Mouse (Mus musculus) embryonic facial prominence, embryonic 11.5 days (tissue): ENCODE results near the gene Gtf2ird1. TPM values are rescaled to one million over a fixed set of nuclear protein-coding genes. Genes with fewer than 3 reads are reported as not detected.

Source experiments
- ATAC-seq: fragments of 200-750 bp; cut with Nextera tagmentation; replicated peaks from 2 replicates; pipeline ENCODE4 v1.8.0; 2017; ENCODE audit warnings: low read depth; ENCODE audit not compliant: insufficient number of reproducible peaks, low FRiP score, low TSS enrichment
- DNase-seq: peaks from one replicate; pipeline ENCODE4 v3.0.0-alpha.2; 2015; ENCODE audit warnings: low spot score
- H3K27ac ChIP-seq: fragments of 300-500 bp; sonication (generic); replicated peaks from 2 replicates; pipeline ENCODE4 v1.5.1; 2014; ENCODE audit warnings: mild to moderate bottlenecking, low read depth, low read length, control low read depth
- H3K27me3 ChIP-seq: fragments of 300-500 bp; sonication (generic); 2 replicates; pipeline ENCODE4 v1.6.1; 2014; ENCODE audit warnings: mild to moderate bottlenecking, low read length, moderate library complexity, mixed read lengths; ENCODE audit not compliant: control insufficient read depth, insufficient read depth
- H3K36me3 ChIP-seq: fragments of 300-500 bp; sonication (generic); replicated peaks from 2 replicates; pipeline ENCODE4 v1.6.1; 2014; ENCODE audit warnings: low read depth, mild to moderate bottlenecking, low read length, moderate library complexity, mixed read lengths; ENCODE audit not compliant: control insufficient read depth, insufficient read depth
- H3K4me1 ChIP-seq: fragments of 300-500 bp; sonication (generic); 2 replicates; pipeline ENCODE4 v1.6.1; 2014; ENCODE audit warnings: low read length, mixed read lengths; ENCODE audit not compliant: control insufficient read depth, insufficient read depth
- H3K4me2 ChIP-seq: fragments of 300-500 bp; sonication (generic); 2 replicates; pipeline ENCODE4 v1.6.1; 2014; ENCODE audit warnings: low read depth, mild to moderate bottlenecking, control low read depth, low read length, moderate library complexity
- H3K4me3 ChIP-seq: fragments of 300-500 bp; sonication (generic); 2 replicates; pipeline ENCODE4 v1.5.1; 2014; ENCODE audit warnings: low read depth, low read length, control low read depth
- H3K9ac ChIP-seq: fragments of 300-500 bp; sonication (generic); replicated peaks from 2 replicates; pipeline ENCODE4 v1.6.1; 2014; ENCODE audit warnings: mild to moderate bottlenecking, control low read depth, low read length
- H3K9me3 ChIP-seq: fragments of 300-500 bp; sonication (generic); replicated peaks from 2 replicates; pipeline ENCODE4 v1.6.1; 2016; ENCODE audit warnings: mild to moderate bottlenecking, low read length, inconsistent platforms, mixed read lengths; ENCODE audit not compliant: control insufficient read depth
- WGBS: fragments of 180-500 bp; shearing (Covaris S2); extraction: QIAGEN DNeasy Blood & Tissue Kit; methylation state at CpG from one replicate; pipeline ENCODE4 v1.1.7; 2014; 5-methylcytosine and 5-hydroxymethylcytosine counted together
- polyA plus RNA-seq: library from polyadenylated mRNA; unstranded; fragments of >200 nt; fragmentation: Nextera tagmentation; extraction: Ambion mirVana; gene quantifications from 2 replicates; pipeline ENCODE4 v1.2.1, GENCODE M21; 2014

The Gtf2ird1 gene
- polyA plus RNA-seq, 1 experiment from 2014 or later, result 99.8 TPM

DNA sequence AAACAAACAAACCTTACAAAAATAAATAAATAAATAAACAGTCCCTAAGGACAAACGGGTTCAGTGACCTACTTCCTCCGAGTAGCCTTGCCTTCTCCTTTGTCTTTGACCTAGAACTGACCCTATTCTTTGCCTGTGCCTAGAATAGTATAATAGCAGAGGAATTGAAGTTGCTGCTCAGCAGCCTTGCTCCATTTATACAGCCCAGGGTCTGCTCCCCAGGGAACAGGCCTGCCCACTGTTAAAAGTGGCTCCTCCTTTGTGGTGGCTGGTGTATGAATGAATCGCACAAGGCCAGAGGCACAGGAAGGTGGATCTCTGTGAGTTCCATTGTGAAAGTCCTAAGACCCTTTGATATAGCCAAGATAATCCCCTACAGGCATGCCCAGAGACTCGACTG, 127.2 kb downstream of the Gtf2ird1 start:
- Histone ChIP-seq H3K36me3 (no peaks in the 10 kb centered on the region), H3K4me2 (no peak overlapping the region), H3K9me3 (no peaks in the 10 kb centered on the region), H3K27me3 (no peaks in the 10 kb centered on the region), H3K4me3 (no peak overlapping the region), H3K4me1 (no peaks in the 10 kb centered on the region), H3K27ac (no peak overlapping the region), H3K9ac (no peak overlapping the region)
- 47% methylated on average over 4 of the region's 4 CpGs for WGBS
- ATAC-seq, result no peak
- no peak for DNase-seq

GRCm38 (mm10) chr5:134328482-134329001, 128.0 kb downstream of the Gtf2ird1 start:
- no peak for DNase-seq
- WGBS, result 84% methylated on average over 6 of the region's 6 CpGs
- Histone ChIP-seq H3K4me3 (no peak overlapping the region), H3K4me1 (no peaks in the 10 kb centered on the region), H3K9ac (no peak overlapping the region), H3K9me3 (no peaks in the 10 kb centered on the region), H3K36me3 (no peaks in the 10 kb centered on the region), H3K4me2 (no peak overlapping the region), H3K27ac (no peak overlapping the region), H3K27me3 (no peaks in the 10 kb centered on the region)
- no peak for ATAC-seq

GRCm38 (mm10) chr5:134325856-134326566, 130.5 kb downstream of the Gtf2ird1 start:
- Histone ChIP-seq H3K27me3 (no peaks in the 10 kb centered on the region), H3K27ac (no peak overlapping the region), H3K4me2 (no peak overlapping the region), H3K4me3 (no peak overlapping the region), H3K4me1 (no peaks in the 10 kb centered on the region), H3K36me3 (no peaks in the 10 kb centered on the region), H3K9ac (no peak overlapping the region), H3K9me3 (no peaks in the 10 kb centered on the region)
- WGBS, result 80% methylated on average over 13 of the region's 13 CpGs
- ATAC-seq (no peak), DNase-seq (no peak)

DNA sequence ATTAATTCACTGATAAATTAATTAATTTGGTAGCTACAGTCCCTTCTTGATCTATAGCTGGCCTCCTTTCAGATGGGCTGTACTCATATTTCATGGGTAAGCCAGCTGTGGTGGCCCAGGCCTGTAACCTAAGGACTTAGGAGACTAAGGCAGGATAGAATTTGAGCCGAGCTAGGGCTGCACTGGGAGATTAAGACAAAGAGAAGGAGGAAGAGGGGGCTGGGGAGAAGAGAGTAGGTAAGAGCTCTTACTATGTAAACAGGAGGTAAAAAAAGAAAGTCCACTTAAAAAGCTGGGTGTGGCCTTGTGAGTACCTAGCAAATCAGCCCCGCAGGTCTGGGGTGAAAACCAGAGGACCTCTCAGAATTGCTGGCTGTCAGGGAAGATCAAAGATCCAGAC, 132.6 kb downstream of the Gtf2ird1 start:
- DNase-seq, result peak; percentile 61
- Histone ChIP-seq H3K9ac (no peak overlapping the region), H3K9me3 (no peaks in the 10 kb centered on the region), H3K4me3 (no peak overlapping the region), H3K4me1 (no peaks in the 10 kb centered on the region), H3K4me2 (no peak overlapping the region), H3K27me3 (no peaks in the 10 kb centered on the region), H3K36me3 (no peaks in the 10 kb centered on the region), H3K27ac (no peak overlapping the region)
- WGBS, result 16% methylated on average over 2 of the region's 2 CpGs
- ATAC-seq, result 0 out of 2 replicates have a peak, but pooled peaks have one; percentile 31

DNA sequence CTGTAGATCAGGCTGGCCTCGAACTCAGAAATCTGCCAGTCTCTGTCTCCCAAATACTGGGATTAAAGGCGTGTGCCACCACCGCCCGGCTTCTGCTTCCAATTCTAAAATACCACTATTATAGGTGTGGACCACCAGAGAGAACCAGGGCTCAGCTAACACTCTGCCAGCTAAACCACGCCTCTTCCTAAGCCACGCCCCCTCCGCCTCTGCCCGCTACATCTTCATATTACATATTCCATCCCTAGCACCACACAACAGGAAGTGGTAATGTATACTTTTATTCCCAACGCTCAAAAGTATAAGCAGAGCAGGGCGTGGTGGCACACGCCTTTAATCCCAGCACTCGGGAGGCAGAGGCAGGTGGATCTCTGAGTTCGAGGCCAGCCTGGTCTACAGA, 133.2 kb downstream of the Gtf2ird1 start:
- ATAC-seq, result no peak
- 89% methylated on average over 13 of the region's 13 CpGs for WGBS

GRCm38 (mm10) chr5:134322355-134322754, 134.2 kb downstream of the Gtf2ird1 start:
- no peak for DNase-seq
- Histone ChIP-seq H3K27ac (no peak overlapping the region), H3K4me1 (no peaks in the 10 kb centered on the region), H3K9me3 (no peaks in the 10 kb centered on the region), H3K4me2 (no peak overlapping the region), H3K36me3 (no peaks in the 10 kb centered on the region), H3K4me3 (no peak overlapping the region), H3K27me3 (no peaks in the 10 kb centered on the region), H3K9ac (no peak overlapping the region)
- ATAC-seq, result no peak
- WGBS, result 84% methylated on average over 13 of the region's 13 CpGs

More for the DNA sequence above, 133.2 kb downstream of the Gtf2ird1 start:
- Histone ChIP-seq H3K9ac (no peak overlapping the region), H3K4me1 (no peaks in the 10 kb centered on the region), H3K27ac (no peak overlapping the region), H3K9me3 (no peaks in the 10 kb centered on the region), H3K4me3 (no peak overlapping the region), H3K4me2 (no peak overlapping the region), H3K36me3 (no peaks in the 10 kb centered on the region), H3K27me3 (no peaks in the 10 kb centered on the region)
- DNase-seq, result no peak

DNA sequence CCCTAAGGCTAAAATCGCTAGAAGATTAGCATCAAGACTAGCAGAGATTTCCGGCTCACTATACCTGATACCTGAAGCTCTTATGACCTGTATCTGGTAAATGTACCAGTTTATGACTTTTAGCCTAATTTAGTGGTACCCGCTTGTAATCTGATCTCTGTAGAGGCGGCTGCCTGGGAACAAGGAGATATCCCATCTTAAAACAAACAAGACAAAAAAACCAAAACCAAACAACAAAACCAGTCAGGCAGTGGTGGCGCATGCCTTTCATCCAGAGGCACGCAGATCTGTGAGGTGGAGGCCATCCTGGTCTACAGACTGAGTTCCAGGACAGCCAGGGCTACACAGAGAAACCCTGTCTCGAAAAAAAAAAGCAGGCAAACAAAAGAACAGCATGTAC, 134.8 kb downstream of the Gtf2ird1 start:
- WGBS, result 64% methylated on average over 7 of the region's 7 CpGs
- H3K36me3 ChIP-seq, result no peaks in the 10 kb centered on the region
- no peaks in the 10 kb centered on the region for H3K9me3 ChIP-seq
- DNase-seq (no peak), ATAC-seq (no peak)
- no peak overlapping the region for H3K4me2 ChIP-seq
- H3K27ac ChIP-seq, result no peak overlapping the region
- H3K4me1 ChIP-seq, result no peaks in the 10 kb centered on the region
- H3K9ac ChIP-seq, result no peak overlapping the region
- H3K27me3 ChIP-seq, result no peaks in the 10 kb centered on the region
- no peak overlapping the region for H3K4me3 ChIP-seq

DNA sequence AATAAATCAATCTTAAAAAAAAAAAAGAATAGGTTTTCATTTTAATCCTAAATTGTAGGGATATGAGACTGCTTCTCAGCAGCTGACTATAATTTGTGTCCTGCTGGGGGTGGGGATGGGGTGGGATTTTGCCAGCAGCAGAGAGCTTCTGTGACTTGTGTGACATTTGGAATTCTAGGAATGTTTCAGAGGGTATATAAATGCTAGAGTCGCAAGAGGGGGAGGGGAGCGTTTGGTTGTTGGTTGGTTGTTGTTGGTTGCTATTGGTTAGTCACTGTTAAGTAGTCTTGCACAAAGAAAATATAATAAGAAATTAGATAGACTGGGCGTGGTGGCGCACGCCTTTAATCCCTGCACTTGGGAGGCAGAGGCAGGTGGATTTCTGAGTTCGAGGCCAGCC, 137.6 kb downstream of the Gtf2ird1 start:
- no peak for ATAC-seq
- Histone ChIP-seq H3K4me2 (no peak overlapping the region), H3K27me3 (no peaks in the 10 kb centered on the region), H3K9ac (no peak overlapping the region), H3K4me1 (no peaks in the 10 kb centered on the region), H3K36me3 (no peaks in the 10 kb centered on the region), H3K27ac (no peak overlapping the region), H3K9me3 (no peaks in the 10 kb centered on the region), H3K4me3 (no peak overlapping the region)
- DNase-seq, result peak; percentile 39
- 82% methylated on average over 6 of the region's 6 CpGs for WGBS
